Mouse (Mus musculus) brain, embryonic 14.5 days (tissue): ENCODE results near the gene Trio.

Source experiments
- CTCF ChIP-seq: fragments of 200-500 bp; IDR thresholded peaks from 2 replicates; pipeline ENCODE4 v1.5.1; 2012; ENCODE audit warnings: inconsistent platforms, mild to moderate bottlenecking, moderate library complexity, borderline replicate concordance; ENCODE audit not compliant: insufficient read depth, insufficient read length; ENCODE audit errors: extremely low read depth
- POLR2A ChIP-seq: fragments of 200-500 bp; IDR thresholded peaks from 2 replicates; pipeline ENCODE4 v1.6.1; 2012; ENCODE audit warnings: mild to moderate bottlenecking, inconsistent platforms, borderline replicate concordance; ENCODE audit not compliant: poor library complexity, insufficient read depth, insufficient read length, severe bottlenecking; ENCODE audit errors: extremely low read depth

DNA sequence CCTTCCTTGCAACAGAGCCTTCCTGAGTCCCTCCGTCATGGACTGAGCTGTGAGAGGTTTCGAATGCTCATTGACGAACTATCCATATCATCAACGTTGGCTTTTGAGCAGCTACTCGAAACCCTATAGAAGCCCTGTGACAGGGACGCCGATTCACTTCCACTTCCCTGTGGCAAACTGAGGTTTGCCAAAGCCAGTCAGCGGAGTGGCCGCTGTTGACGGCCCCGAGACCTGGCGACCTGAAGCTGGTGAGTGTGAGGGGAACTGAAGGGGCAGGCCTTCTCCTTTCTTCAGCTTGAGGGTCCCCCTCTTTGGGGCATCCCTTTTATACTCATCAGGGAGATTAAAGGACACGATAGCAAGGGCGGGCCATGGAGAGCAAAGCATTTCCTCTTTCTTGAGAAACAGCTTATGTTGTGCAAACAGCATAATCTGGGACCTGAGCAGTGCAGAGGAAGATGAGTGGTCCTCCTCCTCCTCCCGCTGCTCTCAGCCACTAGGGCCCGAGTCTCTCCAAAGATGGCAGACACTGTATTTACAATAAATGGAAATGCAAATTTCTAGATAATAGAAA lies 151.8 kb downstream of the Trio start:
- TF ChIP-seq CTCF (no peak), POLR2A (no peak)
